Mouse (Mus musculus) kidney, postnatal 14 days (tissue): Measurements from ENCODE around the gene Tbc1d13.

ENCODE experiments used
- DNase-seq: peaks from one replicate; pipeline ENCODE4 v3.0.0; 2022; ENCODE audit warnings: mixed read lengths

The Tbc1d13 gene

GRCm38 (mm10) chr2:30183721-30184120 lies 50.2 kb downstream of the Tbc1d13 start:
- DNase-seq: peak; percentile 58

GRCm38 (mm10) chr2:30185276-30185675 lies 51.7 kb downstream of the Tbc1d13 start:
- DNase-seq: no peak

GRCm38 (mm10) chr2:30185681-30186080 lies 52.1 kb downstream of the Tbc1d13 start:
- DNase-seq: no peak

DNA sequence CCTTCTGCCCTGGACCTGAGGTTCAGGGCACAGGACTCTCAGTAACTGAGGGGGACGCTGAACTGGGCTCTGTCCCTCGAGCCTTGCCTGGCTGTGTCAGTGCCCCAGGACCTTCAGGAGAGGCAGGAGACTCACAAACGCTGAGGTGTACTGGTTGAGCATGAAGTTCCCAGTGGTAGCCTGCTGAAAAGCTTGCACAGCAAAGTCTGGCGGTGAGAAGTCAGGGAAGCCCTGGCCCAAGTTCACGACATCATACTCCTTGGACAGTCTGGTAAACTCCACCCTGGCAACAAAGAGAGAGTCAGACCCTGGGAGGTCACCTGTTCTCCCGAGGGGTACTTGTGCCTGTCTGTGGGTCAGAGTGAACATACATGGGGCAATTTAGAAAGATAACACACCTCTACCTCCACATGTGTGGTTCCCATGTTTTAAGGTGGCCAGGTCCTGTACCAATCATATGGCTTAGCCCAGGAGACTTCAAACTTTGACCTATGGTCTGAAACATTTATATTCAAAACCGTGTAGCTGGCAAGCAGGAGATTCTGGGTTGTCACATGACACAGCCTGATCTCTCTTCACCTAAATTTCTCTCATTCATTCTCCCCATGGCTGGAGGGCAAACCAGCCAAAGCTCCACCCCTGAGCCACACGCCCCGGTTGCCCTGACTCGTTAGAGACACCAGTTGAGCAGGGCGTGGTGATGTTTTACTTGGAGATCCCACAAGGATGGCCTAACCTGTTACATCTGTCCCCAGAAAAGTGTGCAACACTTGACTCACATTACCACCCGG lies 58.4 kb downstream of the Tbc1d13 start:
- DNase-seq: peak; percentile 62

DNA sequence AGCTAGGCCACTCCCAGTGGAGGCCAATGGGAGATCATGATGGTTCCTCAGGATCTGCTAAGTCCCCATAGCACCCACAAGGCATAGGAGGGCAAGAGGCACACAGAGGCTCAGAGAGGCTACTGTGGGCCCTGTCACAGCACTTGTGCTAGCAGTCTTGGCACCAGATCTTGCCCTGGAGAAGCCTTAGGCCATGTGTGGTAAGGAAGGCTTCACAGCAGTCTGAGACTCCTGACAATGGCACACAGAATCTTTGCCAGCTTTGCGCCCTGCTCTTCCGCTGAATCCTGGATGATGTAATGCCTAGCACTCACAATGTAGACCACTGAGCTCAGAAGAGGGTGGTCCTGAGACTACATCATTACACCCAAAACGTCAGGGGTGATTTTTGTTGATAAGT lies 61.1 kb downstream of the Tbc1d13 start:
- no peak for DNase-seq

DNA sequence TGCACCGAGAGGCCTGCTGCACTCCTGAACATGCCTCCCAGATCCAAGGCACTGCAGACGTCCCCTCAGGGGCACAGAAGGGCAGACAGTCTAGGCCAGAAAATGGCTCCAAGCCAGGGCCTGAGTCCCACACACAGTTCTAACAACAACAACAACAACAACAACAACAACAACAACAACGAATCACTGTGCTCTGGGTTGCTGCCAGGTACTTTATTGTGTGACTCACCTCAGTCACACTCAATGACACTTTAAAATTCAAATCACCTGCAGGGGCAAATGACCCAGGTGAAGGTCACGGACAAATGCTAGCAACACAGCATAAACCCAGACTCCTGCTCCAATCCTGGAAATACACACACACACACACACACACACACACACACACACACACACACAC lies 64.5 kb downstream of the Tbc1d13 start:
- DNase-seq: peak; percentile 64

DNA sequence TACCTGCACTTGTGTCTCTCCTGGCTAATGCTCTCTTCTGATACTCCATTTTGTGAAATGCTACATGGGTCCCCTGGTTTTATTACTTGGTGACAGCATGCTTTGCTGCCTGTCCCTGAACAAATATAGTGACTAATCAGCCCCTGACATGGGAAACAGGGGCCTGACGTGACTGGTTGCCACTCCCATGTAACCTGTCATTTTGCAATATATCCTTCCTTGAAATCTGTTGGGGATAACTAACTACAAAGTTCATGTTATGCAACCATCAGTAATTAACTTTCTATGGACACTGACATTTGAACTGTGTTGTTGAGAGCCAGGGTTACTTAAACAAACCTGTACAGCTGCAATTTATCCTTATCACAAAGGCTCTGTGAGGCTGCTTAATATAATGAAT lies 66.4 kb downstream of the Tbc1d13 start:
- DNase-seq: no peak

DNA sequence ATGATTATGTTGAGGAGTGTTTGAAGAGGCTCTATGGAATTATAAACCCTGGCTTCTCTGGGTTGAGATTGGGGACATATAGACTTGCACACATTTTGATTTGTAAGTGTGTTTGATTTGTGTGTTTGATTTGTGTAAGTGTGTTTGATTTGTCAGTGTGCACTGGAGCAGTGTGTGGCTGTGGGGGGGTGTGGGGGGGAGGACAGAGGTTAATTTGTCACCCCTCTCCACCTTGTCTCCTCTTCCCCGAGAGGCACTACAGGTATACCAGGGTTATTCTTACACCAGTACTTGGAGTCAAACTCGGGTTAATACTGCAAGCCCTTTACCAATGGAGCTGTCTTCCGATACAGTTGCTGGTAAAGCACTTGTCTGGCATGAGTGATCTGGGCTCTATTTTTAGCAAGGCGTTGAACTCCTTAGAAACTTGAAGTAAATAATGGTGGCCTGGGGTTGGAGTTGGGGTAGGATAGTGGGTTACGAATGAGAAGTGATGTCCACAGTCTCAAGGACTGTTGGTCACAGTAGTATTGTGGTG lies 66.9 kb downstream of the Tbc1d13 start:
- no peak for DNase-seq
